Mouse (Mus musculus): ENCODE measurements around the gene Zbtb9. TPM values are rescaled to one million over a fixed set of nuclear protein-coding genes. Genes with fewer than 3 reads are reported as not detected.

Gene Zbtb9
- polyA plus RNA-seq, 1 experiment: 0.12 TPM

DNA sequence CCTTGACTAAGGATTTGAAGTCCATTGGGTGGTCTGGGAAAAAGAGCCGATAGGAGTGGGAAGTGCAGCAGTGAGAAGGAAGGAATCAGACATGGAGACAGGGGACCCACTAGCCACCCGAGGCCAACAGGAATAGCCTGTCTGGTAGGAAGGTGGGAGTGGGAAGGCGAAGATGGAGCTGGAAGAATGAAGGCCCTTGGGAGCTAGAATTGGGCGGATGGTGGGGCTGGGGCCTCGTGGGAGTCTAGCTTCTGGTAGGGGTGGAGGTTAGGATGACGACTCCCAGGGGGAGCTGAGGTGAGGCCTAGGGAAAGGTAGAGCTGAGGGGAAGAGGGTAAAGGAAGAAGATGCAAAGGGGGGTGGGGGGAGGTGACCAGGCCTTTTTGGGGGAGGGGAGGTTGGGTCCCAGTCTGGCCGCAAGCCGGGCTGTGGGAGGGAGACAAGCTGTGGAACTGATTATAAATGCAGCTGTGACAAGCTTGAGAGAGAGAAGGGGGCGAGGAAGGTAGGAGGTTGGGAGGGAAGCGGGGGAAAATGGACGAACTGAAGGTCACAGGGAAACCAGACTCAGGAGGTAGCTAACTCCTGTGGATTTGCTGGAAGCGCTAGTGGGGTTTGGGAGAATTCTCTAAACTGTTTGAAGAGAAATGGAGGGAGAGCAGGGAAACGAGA, 27.0 kb upstream of the Zbtb9 start:
- Histone ChIP-seq H3K27me3 (ENCODE audit: control insufficient read depth) (peaks cover 33% of the 10 kb centered on the region), H3K4me3 (replicated peaks) (peak overlapping the region; percentile 61), H3K36me3 (ENCODE audit: control insufficient read depth) (no peaks in the 10 kb centered on the region), H3K4me1 (ENCODE audit: control insufficient read depth) (peaks cover 65% of the 10 kb centered on the region), H3K9me3 (ENCODE audit: control insufficient read depth, low read length) (no peaks in the 10 kb centered on the region)
- TF ChIP-seq TAL1 (IDR thresholded peaks at IDR 0.05; ENCODE audit: low read length) (no peak), GATA1 (IDR thresholded peaks at IDR 0.05; ENCODE audit: low read length) (no peak)

DNA sequence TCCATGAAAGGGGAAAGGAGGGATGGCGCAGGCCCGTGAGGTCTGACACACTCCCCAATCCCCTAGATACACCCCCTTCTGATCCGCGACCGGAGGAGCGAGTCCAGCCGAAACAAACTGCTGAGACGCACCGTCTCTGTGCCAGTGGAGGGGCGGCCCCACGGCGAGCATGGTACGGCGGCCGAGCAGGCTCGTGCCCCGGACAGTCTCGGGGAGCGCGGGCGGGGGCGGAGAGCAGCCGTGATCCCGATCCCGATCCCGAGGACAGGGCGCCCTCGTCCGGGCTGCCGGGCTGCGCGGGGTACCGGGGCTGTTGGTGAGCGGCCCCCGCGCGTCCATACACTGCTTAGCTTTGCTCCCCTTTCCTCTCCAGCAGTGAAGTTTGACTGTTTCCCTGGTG, 26.4 kb upstream of the Zbtb9 start:
- peaks cover 65% of the 10 kb centered on the region for H3K4me1 ChIP-seq (ENCODE audit: control insufficient read depth)
- TF ChIP-seq GATA1 (IDR thresholded peaks at IDR 0.05; ENCODE audit: low read length) (no peak), TAL1 (IDR thresholded peaks at IDR 0.05; ENCODE audit: low read length) (no peak)
- H3K36me3 ChIP-seq (ENCODE audit: control insufficient read depth): no peaks in the 10 kb centered on the region
- H3K9me3 ChIP-seq (ENCODE audit: control insufficient read depth, low read length): no peaks in the 10 kb centered on the region
- H3K27me3 ChIP-seq (ENCODE audit: control insufficient read depth): peaks cover 39% of the 10 kb centered on the region
- peak overlapping the region; percentile 61 for H3K4me3 ChIP-seq (replicated peaks)

DNA sequence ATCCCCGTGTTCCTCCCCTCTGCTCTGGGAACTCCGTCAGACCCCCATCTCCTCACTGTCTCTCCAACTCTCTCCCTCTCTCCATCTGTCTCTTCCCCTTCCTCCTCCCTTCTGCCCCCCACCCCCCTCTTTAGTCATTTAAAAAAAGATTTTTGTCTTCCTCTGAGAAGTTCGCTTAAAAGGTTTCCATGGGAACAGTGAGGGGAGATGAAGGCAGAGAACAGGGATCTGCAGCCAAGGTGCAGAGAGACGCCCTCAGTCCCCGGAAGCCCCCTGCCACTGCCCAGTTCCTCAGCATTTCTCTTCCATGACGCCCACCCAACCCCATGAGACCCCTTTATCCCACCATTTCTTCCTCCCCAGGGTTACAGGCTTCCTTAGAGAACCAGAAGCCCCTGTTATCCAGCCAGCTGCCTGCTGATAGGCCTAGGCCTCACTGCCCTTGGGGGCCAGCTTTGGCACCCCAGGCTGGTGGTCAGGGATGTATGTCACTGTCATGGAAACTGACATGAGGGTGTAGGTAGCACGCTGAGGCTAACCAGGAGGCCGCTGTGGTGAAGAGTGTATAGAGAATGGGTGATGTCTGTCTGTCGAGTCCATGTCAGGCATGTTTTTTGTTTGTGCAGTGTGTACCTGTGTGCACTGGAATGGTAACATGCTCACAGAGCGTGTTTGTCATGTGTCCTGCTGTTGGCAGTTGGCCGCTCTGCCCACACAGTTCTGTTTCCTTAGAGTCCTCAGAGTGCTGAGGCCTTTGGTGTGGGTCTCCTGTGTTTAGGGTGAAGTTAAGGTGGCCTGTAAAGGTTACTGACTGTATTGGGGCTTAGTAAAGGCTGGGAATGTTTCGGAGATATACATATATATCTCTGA, 25.5 kb upstream of the Zbtb9 start:
- H3K4me3 ChIP-seq (replicated peaks): no peak overlapping the region
- H3K4me1 ChIP-seq (ENCODE audit: control insufficient read depth): peaks cover 65% of the 10 kb centered on the region
- TF ChIP-seq TAL1 (IDR thresholded peaks at IDR 0.05; ENCODE audit: low read length) (no peak), GATA1 (IDR thresholded peaks at IDR 0.05; ENCODE audit: low read length) (no peak)
- H3K36me3 ChIP-seq (ENCODE audit: control insufficient read depth): no peaks in the 10 kb centered on the region
- peaks cover 48% of the 10 kb centered on the region for H3K27me3 ChIP-seq (ENCODE audit: control insufficient read depth)
- H3K9me3 ChIP-seq (ENCODE audit: control insufficient read depth, low read length): no peaks in the 10 kb centered on the region

DNA sequence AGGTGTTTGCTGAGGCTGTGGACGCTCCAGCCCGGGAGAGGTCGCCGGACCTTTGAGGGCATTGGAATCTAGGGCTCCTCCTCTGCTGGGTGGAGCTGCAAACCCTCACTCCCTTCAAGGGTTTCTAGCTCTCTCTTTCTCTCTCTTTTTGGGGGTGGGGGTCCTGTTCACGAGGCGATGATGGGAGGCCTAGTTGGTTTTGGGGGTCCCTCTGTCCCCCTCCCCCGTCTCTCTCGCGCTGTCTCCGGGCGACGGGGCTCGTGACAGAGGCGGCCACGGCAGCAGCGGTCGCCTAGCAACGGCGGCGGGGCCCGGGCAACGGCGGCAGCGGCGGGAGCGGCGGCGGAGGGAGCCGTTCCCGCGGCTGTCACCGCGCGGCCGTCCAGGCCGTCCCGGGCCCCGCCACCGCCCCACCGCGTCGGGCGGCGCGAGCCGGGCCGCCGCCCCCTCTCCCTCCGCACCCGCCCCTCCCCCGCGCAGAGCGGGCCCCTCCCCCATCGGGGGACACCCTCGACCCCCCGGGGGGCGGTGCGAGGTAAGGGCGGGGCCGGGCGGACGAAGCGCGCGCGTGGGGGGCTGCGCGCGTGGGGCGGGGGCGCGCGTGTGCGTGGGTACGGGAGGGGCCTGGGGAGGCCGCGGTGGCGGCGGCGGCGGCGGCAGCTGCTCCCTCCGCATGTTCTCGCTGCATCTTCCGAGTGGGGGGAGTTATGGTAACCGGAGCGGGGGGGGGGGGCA, 24.5 kb upstream of the Zbtb9 start:
- Histone ChIP-seq H3K36me3 (ENCODE audit: control insufficient read depth) (no peaks in the 10 kb centered on the region; the same call in 1 of the 2 replicates), H3K9me3 (ENCODE audit: control insufficient read depth, low read length) (no peaks in the 10 kb centered on the region), H3K27me3 (ENCODE audit: control insufficient read depth) (peaks cover 58% of the 10 kb centered on the region)

DNA sequence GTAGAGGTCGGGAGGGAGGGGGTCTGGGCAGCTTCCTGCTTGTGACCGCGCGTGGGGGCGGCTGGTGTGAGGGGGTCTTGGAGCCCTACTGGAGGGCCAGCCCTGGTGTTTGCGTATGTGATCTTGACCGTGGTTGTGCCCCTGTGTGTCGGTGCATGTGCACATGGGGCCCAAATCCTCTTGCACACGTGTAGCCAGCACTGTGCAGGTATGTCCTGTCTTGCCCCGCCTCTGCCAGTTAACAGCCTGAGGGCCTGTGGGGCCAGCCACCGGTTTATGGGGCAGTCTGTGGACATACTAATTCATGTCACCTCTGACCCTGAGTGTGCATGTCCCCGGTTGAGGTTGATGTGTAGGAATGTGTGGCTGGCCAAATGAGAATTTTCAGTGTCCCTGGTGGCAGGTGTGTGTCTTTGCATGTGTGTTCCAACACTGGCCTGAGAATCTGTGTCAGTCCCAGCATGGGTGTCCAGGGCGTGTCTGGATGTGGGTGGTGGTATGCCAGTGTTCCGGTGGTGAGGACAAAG, 23.9 kb upstream of the Zbtb9 start:
- peaks cover 62% of the 10 kb centered on the region for H3K27me3 ChIP-seq (ENCODE audit: control insufficient read depth)
- H3K36me3 ChIP-seq (ENCODE audit: control insufficient read depth): no peaks in the 10 kb centered on the region; the same call in 1 of the 2 replicates

More for the DNA sequence above, 24.5 kb upstream of the Zbtb9 start:
- peak overlapping the region; percentile 67 for H3K4me3 ChIP-seq (replicated peaks)
- no peak for TF ChIP-seq TAL1 (IDR thresholded peaks at IDR 0.05; ENCODE audit: low read length)
- TF ChIP-seq GATA1 (IDR thresholded peaks at IDR 0.05; ENCODE audit: low read length): no peak
- H3K4me1 ChIP-seq (ENCODE audit: control insufficient read depth): peaks cover 75% of the 10 kb centered on the region

DNA sequence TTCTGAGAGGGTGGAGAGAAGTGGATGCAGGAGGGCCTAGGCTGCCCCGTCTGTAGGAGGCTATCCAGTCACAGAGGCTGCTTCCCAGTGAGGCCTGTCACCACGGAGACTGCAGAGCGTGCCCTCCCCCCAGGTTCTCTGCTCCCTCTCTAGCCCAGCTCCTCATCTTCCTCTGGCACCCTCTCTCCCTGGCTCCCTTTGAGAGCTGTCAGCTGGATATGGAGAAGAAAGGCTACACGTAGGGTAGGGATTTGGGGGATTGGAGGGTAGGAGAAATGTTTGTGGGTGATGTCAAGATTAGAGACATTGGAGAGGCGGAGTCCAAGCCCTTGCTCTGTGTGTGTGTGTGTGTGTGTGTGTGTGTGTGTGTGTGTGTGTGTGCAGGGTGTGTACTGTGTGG, 23.1 kb upstream of the Zbtb9 start:
- no peak overlapping the region for H3K4me3 ChIP-seq (replicated peaks)
- H3K27me3 ChIP-seq (ENCODE audit: control insufficient read depth): peaks cover 62% of the 10 kb centered on the region
- H3K4me1 ChIP-seq (ENCODE audit: control insufficient read depth): peaks cover 84% of the 10 kb centered on the region
- TF ChIP-seq TAL1 (IDR thresholded peaks at IDR 0.05; ENCODE audit: low read length) (no peak), GATA1 (IDR thresholded peaks at IDR 0.05; ENCODE audit: low read length) (no peak)
- H3K36me3 ChIP-seq (ENCODE audit: control insufficient read depth): peaks cover 2% of the 10 kb centered on the region
- no peaks in the 10 kb centered on the region for H3K9me3 ChIP-seq (ENCODE audit: control insufficient read depth, low read length)

More for the DNA sequence above, 23.9 kb upstream of the Zbtb9 start:
- peaks cover 80% of the 10 kb centered on the region for H3K4me1 ChIP-seq (ENCODE audit: control insufficient read depth)
- TF ChIP-seq GATA1 (IDR thresholded peaks at IDR 0.05; ENCODE audit: low read length) (no peak), TAL1 (IDR thresholded peaks at IDR 0.05; ENCODE audit: low read length) (no peak)
- no peaks in the 10 kb centered on the region for H3K9me3 ChIP-seq (ENCODE audit: control insufficient read depth, low read length)
- peak overlapping the region; percentile 67 for H3K4me3 ChIP-seq (replicated peaks)

DNA sequence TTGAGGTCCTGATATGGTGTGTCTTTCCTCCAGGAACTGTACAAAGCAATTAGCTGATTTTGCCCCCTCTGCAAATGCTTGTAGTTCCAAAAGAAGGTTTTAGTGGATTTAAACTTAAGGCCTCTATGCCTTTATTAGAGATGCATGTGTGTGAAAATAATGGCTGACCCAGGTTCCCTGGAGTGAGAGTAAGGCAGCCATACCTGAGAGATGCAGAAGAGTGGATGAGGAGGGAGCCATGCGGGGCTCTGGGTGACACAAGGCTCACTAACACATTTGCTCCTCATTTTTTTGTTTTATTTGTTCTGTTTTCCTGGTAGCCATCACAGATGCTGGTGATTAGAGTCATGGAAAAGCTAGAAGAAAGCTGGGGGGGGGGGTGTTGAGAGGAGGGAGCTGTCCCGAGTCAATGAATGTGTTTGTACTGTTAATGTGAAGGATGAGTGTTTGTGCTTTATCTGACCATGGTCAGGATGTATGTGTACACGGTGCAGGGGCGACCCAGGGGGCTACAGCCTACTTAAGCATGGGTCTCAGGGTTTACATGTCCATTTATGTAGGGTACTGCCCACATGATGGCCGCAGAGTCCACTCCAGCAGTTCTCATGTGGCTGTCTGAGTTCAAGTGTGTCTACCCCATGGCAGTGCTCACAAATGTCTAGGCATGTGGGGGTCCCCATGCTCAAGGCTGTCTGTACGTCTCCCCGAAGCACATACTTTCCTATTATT, 22.2 kb upstream of the Zbtb9 start:
- Histone ChIP-seq H3K27me3 (ENCODE audit: control insufficient read depth) (peaks cover 58% of the 10 kb centered on the region), H3K4me1 (ENCODE audit: control insufficient read depth) (peaks cover 90% of the 10 kb centered on the region), H3K9me3 (ENCODE audit: control insufficient read depth, low read length) (no peaks in the 10 kb centered on the region), H3K36me3 (ENCODE audit: control insufficient read depth) (peaks cover 11% of the 10 kb centered on the region), H3K4me3 (replicated peaks) (no peak overlapping the region)
- no peak for TF ChIP-seq GATA1 (IDR thresholded peaks at IDR 0.05; ENCODE audit: low read length)
- no peak for TF ChIP-seq TAL1 (IDR thresholded peaks at IDR 0.05; ENCODE audit: low read length)

DNA sequence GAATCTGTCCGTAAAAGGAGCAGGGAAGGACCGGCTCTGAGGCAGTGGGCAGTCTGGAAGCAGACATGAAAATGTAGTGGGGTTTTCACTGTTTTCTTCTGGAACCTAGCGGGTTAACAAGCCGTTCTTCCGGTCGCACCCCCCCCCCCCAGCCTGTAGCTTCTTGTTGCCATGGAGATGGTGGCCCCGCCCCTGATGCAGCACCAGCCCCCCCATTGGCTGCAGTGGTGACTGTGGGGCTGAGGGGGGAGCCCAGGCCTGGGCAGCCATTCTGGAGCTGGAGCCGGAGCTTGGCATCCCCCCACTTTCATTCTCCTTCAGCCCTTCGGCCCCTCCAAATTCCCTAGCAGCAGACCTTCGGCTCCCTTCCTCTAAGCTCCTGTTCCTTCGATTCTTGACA, 21.6 kb upstream of the Zbtb9 start:
- Histone ChIP-seq H3K36me3 (ENCODE audit: control insufficient read depth) (peaks cover 11% of the 10 kb centered on the region), H3K4me3 (replicated peaks) (peak overlapping the region; percentile 51), H3K9me3 (ENCODE audit: control insufficient read depth, low read length) (no peaks in the 10 kb centered on the region), H3K4me1 (ENCODE audit: control insufficient read depth) (peaks cover 90% of the 10 kb centered on the region), H3K27me3 (ENCODE audit: control insufficient read depth) (peaks cover 54% of the 10 kb centered on the region)
- no peak for TF ChIP-seq TAL1 (IDR thresholded peaks at IDR 0.05; ENCODE audit: low read length)
- no peak for TF ChIP-seq GATA1 (IDR thresholded peaks at IDR 0.05; ENCODE audit: low read length)

All from erythroblast, embryonic 14.5 days (primary cell).